Mouse (Mus musculus): ENCODE results near the gene Ces3a.

DNA sequence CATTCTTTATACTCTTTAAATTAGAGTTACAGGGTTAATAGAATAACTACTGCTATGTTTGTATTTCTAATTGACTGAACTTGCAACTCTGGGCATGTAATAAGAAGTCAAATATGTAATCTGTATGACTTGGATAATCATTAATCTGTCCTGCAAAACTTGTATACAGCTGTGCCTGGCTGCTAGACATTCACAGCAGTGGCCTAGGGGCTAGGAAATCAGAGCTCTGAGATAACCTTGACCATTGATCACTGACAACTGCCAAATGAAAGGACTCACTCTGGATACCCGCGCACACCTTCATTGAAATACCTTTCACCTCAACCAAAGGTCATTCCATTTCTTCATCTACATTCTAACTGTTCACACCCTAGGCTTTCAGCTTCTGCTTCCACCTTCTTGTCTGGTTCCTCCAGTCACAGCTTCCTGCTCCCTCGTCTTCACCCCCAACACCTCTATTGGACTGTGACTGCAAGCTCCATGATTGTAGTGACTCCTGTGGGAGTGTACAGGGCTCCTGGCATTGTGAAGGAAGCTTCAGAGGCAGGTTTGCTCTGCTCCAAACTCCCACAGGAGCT, 2.5 kb upstream of the Ces3a start:
- TF ChIP-seq POLR2A (IDR thresholded peaks at IDR 0.05; ENCODE audit: control insufficient read depth, low read depth, low read length): no peak
- TF ChIP-seq CTCF (IDR thresholded peaks at IDR 0.05; ENCODE audit: control insufficient read depth, insufficient read depth, insufficient replicate concordance, low read depth, low read length): no peak

Measured in testis, adult 2 months (tissue).